Mouse (Mus musculus): ENCODE measurements around the gene Vmn1r208.
"Not testable (repeated sequence)": the region's sequence is repeated elsewhere in the genome, so short reads cannot be mapped to it uniquely, and the experiment has no call there.

The Vmn1r208 gene

DNA sequence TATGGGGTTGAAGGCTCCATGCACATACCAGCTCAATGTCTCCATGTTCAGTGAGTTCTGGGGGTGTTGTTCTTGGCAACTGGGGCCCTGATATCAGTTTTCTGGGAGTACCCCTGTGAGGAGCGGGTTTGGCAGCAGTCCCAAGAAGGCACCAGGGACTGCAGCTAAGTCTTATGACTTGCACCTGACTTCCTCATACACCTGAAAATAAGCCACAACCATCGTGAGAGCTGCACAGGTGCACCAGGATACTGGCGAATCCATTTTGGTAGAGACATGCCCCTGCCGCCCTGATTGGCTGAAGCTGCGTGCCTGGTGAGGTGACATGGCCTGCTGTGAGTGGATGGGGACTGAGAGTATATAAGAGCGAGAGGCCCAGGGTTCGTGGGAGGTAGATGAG, at the start of gene Vmn1r208:
Vmn1r208 (minus strand) TSS at position 101 of the 400 bp plus-strand sequence.
- DNase-seq (ENCODE audit: low spot score) = not testable (repeated sequence)

DNA sequence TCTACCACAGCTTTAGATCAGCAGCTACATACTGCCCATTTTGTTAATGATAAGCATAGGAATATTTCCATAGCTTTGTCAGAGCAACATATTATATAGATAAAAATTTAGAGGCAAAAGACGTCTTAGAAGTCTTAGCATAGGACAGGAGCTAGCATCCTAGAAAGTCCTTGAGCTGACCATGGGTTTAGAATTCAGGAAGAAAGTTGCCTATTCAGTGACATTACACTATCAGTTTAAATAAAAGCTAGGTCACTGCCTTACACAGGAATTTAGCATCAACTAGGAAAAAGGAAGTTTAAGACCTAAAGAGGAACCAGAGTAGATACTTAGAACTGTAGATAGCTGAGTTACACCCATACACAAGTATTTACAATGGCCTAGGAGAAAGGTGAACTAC, 44.4 kb upstream of the Vmn1r208 start:
- not testable (repeated sequence) for DNase-seq (ENCODE audit: low spot score)

DNA sequence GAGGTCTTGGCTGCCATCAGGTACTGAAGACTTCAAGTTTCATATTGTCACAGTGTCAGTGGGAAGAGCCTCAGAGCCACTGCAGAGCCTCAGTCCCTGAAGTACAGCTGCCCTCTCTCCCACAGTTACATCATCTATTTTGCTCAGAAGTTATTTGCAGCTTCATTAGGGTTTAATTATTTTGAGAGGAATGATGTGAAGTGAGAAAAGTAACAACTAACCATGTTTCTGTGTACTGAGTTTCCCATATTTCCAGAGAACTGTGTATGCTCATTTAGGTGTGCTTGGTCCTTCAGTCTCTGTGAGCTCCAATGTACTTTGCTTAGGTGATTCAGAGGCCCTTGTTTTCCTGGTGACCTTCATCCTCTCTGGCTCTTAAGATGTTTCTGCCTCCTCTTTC, 32.4 kb upstream of the Vmn1r208 start, which contains the start of gene Vmn1r209:
Vmn1r209 (minus strand) TSS at position 101 of the 400 bp plus-strand sequence.
- not testable (repeated sequence) for DNase-seq (ENCODE audit: low spot score)

DNA sequence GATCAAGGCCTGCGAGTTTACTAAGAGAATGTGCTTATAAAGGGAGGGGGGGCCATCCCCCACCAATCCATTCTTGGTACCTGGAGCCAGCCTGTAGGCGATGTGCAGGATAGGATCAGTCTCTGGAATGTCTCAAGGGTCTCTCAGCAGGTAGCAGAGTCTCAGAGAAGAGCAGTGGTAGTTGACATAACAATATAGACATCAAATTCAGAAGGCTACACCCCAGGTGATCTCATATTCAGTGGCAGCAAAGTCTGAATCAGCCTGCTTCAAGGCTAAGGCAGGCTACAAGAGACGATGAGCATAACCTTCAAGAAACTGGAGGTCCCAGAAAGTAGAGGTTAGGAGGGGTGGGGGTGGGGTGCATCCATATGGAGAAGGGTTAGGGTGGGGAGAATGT, 10.9 kb upstream of the Vmn1r208 start:
- not testable (repeated sequence) for DNase-seq (ENCODE audit: low spot score)

DNA sequence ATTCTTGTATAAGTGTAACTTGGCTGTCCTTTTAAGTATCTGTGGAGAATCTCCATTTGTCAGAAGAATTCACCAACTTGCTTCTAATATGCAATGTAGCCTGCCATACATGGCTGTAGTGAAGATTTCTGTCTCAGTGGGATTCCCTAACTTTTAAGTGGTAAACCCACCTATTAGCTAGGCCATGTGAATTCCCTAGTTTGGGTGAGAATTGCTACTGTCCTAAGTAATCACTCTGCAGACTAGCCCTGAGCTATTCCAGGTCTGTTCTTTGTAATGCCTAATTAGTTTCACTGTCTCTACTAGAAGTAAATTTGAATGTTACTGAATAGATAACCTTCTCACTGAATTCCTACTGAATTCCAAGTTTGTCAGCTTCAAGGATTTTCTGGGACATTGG, 7.0 kb upstream of the Vmn1r208 start:
- not testable (repeated sequence) for DNase-seq (ENCODE audit: low spot score)

DNA sequence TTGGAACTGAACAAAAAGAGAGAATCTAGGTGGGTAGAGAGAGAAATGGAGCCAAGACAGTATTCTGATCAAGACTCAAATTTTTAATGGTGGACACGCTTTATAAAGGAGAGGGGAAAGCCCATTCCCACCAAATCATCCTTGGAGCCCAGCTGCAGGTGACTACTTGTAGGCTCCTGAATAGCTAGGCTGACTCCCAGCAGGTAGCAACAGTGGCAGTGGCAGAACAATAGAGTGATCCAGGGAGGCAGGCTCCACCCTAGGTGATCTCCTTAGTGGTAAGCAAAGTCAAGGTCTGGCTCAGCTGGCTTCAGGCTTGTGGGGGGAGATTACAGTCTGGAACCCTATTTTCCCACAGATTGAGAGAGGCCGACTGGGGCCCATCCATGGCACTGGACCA, 5.6 kb downstream of the Vmn1r208 start:
- DNase-seq (ENCODE audit: low spot score) = not testable (repeated sequence)

DNA sequence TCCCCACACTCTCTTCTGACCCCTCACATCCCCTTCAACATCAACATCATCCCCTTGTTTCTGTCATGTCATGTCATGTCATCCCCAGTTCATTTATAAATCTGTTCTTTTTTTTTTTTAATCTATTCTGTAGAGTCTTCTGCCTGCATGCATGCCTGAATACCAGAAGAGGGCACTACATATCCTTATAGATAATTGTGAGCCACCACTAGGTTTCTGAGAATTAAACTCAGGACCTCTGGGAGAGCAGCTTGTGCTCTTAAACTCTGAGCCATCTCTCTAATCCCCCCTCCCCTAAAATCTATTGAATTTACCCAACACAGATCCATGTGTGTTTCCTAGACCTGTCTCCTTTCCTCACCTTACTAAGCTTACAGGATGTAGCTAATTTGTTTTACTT, 29.7 kb downstream of the Vmn1r208 start:
- no peak for DNase-seq (ENCODE audit: low spot score)

DNA sequence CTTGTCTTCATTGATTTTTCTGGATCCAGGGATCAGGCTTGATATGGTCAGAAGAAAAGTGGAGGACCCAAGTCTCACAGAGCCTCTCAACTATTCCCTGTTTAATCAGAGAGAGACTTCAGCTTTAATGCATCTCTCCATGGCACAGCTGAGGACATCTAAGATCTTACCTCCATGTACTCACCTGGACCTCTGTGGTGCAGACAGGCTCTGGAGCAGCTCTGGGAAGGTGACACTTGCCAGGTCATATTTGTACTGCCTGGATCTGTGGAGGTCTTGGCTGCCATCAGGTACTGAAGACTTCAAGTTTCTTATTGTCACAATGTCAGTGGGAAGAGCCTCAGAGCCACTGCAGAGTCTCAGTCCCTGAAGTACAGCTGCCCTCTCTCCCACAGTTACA, 47.7 kb downstream of the Vmn1r208 start, which contains the start of gene Vmn1r207-ps:
Vmn1r207-ps (minus strand) TSS at position 101 of the 400 bp plus-strand sequence.
- DNase-seq (ENCODE audit: low spot score) = not testable (repeated sequence)
